Mouse (Mus musculus) liver, embryonic 11.5 days (tissue): ENCODE measurements around the gene Elp5. TPM values are rescaled to one million over a fixed set of nuclear protein-coding genes. Genes with fewer than 3 reads are reported as not detected.

Experiments used
- ATAC-seq: fragments of 200-750 bp; cut with Nextera tagmentation; replicated peaks from 2 replicates; pipeline ENCODE4 v1.8.0; 2017; ENCODE audit warnings: moderate number of reproducible peaks, mild to moderate bottlenecking, moderate TSS enrichment, moderate library complexity; ENCODE audit not compliant: low FRiP score
- DNase-seq: peaks from one replicate; pipeline ENCODE4 v3.0.0-alpha.2; 2017; ENCODE audit warnings: low spot score
- H3K27ac ChIP-seq: fragments of 300-500 bp; sonication (generic); 2 replicates; pipeline ENCODE4 v1.5.1; 2014; ENCODE audit warnings: mild to moderate bottlenecking, low read depth, low read length, control low read depth
- H3K27me3 ChIP-seq: fragments of 300-500 bp; sonication (generic); replicated peaks from 2 replicates; pipeline ENCODE4 v1.6.1; 2014; ENCODE audit warnings: low read length, mixed read lengths; ENCODE audit not compliant: control insufficient read depth, insufficient read depth
- H3K36me3 ChIP-seq: fragments of 300-500 bp; sonication (generic); 2 replicates; pipeline ENCODE4 v1.6.1; 2014; ENCODE audit warnings: mild to moderate bottlenecking, low read length, moderate library complexity, mixed read lengths; ENCODE audit not compliant: control insufficient read depth, insufficient read depth
- H3K4me1 ChIP-seq: fragments of 300-500 bp; sonication (generic); replicated peaks from 2 replicates; pipeline ENCODE4 v1.6.1; 2014; ENCODE audit warnings: low read length, mixed read lengths; ENCODE audit not compliant: control insufficient read depth, insufficient read depth
- H3K4me2 ChIP-seq: fragments of 300-500 bp; sonication (generic); 2 replicates; pipeline ENCODE4 v1.6.1; 2014; ENCODE audit warnings: mild to moderate bottlenecking, control low read depth, moderate library complexity
- H3K4me3 ChIP-seq: fragments of 300-500 bp; sonication (generic); 2 replicates; pipeline ENCODE4 v1.5.1; 2014; ENCODE audit warnings: low read depth, low read length, control low read depth
- H3K9ac ChIP-seq: fragments of 300-500 bp; sonication (generic); 2 replicates; pipeline ENCODE4 v1.6.1; 2014; ENCODE audit warnings: low read depth, low read length, control low read depth
- H3K9me3 ChIP-seq: fragments of 300-500 bp; sonication (generic); 2 replicates; pipeline ENCODE4 v1.6.1; 2016; ENCODE audit warnings: low read length, inconsistent platforms, mixed read lengths; ENCODE audit not compliant: control insufficient read depth
- WGBS: fragments of 180-500 bp; shearing (Covaris S2); extraction: QIAGEN DNeasy Blood & Tissue Kit; methylation state at CpG from one replicate; pipeline ENCODE4 v1.1.7; 2014; 5-methylcytosine and 5-hydroxymethylcytosine counted together
- polyA plus RNA-seq: library from polyadenylated mRNA; unstranded; fragments of >200 nt; fragmentation: Nextera tagmentation; extraction: Ambion mirVana; gene quantifications from 2 replicates; pipeline ENCODE4 v1.2.1, GENCODE M21; 2014

Gene Elp5
- polyA plus RNA-seq, result 131 and 146 TPM in 2 replicates

DNA sequence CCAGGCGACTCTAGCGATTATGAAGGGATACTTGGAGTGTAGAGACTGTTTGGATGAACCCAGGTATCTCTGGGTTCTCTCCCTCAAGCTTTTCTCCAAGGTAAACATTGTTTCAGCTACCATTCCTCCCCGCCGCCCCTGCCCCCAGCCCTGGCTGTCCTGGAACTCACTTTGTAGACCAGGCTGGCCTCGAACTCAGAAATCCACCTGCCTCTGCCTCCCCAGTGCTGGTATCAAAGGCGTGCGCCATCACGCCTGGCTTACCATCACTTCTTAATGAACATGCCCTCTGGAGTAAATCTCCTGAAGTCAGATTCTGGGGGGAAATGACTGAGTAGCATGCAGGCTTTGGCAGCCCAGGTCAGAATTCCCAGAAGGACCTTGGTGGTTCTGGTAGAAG lies at the start of gene Elp5:
TSS of gene Elp5 (minus strand) at position 293 of the 400 bp plus-strand sequence.
- Histone ChIP-seq H3K27ac (peak within 1 kb of the TSS; percentile 99), H3K4me1 (peaks cover 19% of the 10 kb centered on the region), H3K27me3 (no peaks in the 10 kb centered on the region), H3K9ac (peak within 1 kb of the TSS; percentile 92), H3K4me2 (peak within 1 kb of the TSS; percentile 92), H3K9me3 (no peaks in the 10 kb centered on the region), H3K4me3 (peak within 1 kb of the TSS; percentile 94), H3K36me3 (peaks cover 26% of the 10 kb centered on the region)
- 49% methylated on average over 8 of the region's 8 CpGs for WGBS
- DNase-seq (no peak), ATAC-seq (no peak)

DNA sequence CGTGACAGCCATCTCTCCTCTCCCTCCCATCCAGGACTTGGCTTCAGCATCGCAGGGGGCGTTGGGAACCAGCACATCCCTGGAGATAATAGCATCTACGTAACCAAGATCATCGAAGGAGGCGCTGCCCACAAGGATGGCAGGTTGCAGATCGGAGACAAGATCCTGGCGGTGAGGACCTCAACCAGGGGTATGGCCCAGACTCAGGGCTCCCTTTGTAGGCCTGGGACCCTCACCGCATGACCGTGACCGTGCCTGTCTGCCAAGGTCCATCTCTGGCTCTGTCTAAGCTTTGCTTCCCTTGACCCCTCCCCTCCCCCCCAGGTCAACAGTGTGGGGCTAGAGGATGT lies 49.0 kb upstream of the Elp5 start:
- ATAC-seq, result no peak
- Histone ChIP-seq H3K9ac (no peak overlapping the region), H3K9me3 (no peaks in the 10 kb centered on the region), H3K27me3 (no peaks in the 10 kb centered on the region), H3K4me1 (peaks cover 33% of the 10 kb centered on the region), H3K36me3 (peaks cover 14% of the 10 kb centered on the region; the same call in 1 of the 2 replicates), H3K4me2 (no peak overlapping the region), H3K4me3 (no peak overlapping the region), H3K27ac (no peak overlapping the region)
- DNase-seq, result no peak
- 95% methylated on average over 11 of the region's 11 CpGs for WGBS

DNA sequence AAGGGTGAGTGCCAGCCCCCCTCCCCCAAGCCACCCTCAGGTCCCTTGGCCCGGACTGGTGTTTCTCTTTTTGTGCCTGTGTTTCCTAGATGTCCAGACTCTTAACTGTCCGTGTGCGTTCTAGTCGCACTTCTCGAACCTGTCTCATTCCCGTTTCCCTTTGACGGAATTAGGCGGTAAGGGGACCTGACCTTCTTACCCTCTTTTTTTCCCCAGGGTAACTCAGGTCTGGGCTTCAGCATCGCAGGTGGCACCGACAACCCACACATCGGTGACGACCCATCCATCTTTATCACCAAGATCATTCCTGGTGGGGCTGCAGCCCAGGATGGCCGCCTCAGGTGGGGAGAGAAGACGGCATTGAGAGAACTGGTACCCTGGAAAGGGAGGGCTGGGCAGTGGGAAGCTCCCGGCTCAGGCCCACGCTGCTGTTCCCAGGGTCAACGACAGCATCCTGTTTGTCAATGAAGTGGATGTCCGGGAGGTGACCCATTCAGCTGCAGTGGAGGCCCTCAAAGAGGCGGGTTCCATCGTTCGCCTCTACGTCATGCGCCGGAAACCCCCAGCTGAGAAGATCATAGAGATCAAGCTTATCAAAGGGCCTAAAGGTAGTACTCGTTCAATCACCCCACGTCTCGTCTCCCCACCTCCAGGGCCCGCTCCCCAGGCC lies 48.5 kb upstream of the Elp5 start:
- DNase-seq, result no peak
- H3K27me3 ChIP-seq, result no peaks in the 10 kb centered on the region
- no peak overlapping the region for H3K4me2 ChIP-seq
- no peak overlapping the region for H3K27ac ChIP-seq
- ATAC-seq, result no peak
- 95% methylated on average over 28 of the region's 28 CpGs for WGBS
- H3K9me3 ChIP-seq, result no peaks in the 10 kb centered on the region
- H3K4me3 ChIP-seq, result no peak overlapping the region
- H3K9ac ChIP-seq, result no peak overlapping the region
- peaks cover 14% of the 10 kb centered on the region; the same call in 1 of the 2 replicates for H3K36me3 ChIP-seq
- peaks cover 38% of the 10 kb centered on the region for H3K4me1 ChIP-seq

DNA sequence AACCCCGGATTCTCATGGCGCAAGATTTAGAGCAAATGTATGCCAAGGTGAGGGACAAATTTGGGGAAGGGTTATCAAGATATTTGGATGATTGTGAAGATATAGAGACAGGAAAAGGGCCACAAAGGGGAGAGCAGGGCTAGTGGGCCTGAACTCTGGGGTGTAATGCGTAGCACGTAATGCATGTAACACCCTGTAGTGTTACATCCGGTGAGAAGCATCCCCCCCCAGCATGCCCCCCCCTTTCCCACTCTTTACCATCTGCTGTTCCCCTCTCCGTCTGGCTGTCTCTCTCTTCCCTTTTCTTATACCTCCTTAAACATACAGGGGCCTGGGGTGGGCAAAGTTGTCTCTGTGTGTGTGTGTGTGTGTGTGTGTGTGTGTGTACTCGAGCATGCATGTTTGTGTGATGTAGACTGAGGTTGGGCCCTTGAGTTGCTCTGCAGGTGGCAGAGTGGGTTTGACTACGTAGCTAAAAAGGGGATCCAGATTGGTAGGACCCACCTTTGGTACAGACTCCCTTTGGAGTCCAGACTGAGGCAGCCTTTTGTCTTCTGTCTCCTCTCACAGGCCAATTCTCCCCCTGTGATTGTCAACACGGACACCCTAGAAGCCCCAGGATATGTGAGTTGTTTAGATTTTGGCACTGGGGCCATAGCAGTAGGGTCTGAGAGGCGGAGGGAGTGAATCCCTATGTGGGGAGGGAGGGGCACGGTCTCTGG lies 47.7 kb upstream of the Elp5 start:
- Histone ChIP-seq H3K36me3 (peaks cover 14% of the 10 kb centered on the region; the same call in 1 of the 2 replicates), H3K27me3 (no peaks in the 10 kb centered on the region), H3K4me1 (peaks cover 39% of the 10 kb centered on the region), H3K4me2 (peak overlapping the region; percentile 46), H3K4me3 (no peak overlapping the region), H3K9ac (no peak overlapping the region), H3K9me3 (no peaks in the 10 kb centered on the region), H3K27ac (no peak overlapping the region)
- no peak for DNase-seq
- WGBS, result 58% methylated on average over 11 of the region's 11 CpGs
- ATAC-seq, result no peak

DNA sequence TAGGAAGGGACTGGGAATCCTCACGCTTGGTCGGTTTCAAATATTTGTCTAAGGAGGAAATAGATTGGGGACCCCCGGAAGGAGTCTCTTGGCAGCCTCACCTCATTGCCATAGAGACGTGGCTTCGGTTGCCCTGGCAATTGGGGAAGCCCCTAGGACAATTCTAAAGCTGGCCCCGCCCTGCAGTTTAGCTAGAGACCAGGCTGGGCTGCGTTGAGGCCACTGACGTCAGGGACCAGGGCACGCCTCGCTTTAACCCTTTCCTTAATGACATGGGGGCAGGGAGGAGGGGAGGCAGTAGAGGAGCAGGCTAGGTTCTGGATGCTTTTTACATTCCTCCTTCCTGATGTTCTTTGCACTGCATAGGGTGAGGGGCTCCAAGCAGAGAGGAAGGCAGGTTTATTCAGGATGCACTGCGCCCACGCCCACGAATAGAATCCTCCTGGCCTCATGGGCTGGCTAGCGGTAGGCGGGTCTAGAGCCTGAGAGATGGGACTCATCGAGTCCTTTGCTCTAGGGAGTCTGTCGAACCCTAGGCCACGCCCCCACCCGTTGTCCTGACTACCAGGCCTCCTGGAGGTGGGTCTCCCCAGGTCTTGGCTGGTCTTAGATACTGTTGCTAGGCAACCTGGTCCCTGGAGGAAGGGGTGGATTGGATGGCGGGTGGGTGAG lies 46.9 kb upstream of the Elp5 start:
- H3K9ac ChIP-seq, result 0 out of 2 replicates have a peak overlapping the region, but pooled peaks have one; percentile 8
- ATAC-seq (peak; percentile 72), DNase-seq (peak; percentile 77)
- H3K36me3 ChIP-seq, result peaks cover 12% of the 10 kb centered on the region; the same call in 1 of the 2 replicates
- no peaks in the 10 kb centered on the region for H3K9me3 ChIP-seq
- H3K4me3 ChIP-seq, result peak overlapping the region; percentile 14; the same call in 1 of the 2 replicates
- peak overlapping the region; percentile 41 for H3K27ac ChIP-seq
- 4% methylated on average over 20 of the region's 20 CpGs for WGBS
- no peaks in the 10 kb centered on the region for H3K27me3 ChIP-seq
- peaks cover 40% of the 10 kb centered on the region for H3K4me1 ChIP-seq
- H3K4me2 ChIP-seq, result peak overlapping the region; percentile 46

DNA sequence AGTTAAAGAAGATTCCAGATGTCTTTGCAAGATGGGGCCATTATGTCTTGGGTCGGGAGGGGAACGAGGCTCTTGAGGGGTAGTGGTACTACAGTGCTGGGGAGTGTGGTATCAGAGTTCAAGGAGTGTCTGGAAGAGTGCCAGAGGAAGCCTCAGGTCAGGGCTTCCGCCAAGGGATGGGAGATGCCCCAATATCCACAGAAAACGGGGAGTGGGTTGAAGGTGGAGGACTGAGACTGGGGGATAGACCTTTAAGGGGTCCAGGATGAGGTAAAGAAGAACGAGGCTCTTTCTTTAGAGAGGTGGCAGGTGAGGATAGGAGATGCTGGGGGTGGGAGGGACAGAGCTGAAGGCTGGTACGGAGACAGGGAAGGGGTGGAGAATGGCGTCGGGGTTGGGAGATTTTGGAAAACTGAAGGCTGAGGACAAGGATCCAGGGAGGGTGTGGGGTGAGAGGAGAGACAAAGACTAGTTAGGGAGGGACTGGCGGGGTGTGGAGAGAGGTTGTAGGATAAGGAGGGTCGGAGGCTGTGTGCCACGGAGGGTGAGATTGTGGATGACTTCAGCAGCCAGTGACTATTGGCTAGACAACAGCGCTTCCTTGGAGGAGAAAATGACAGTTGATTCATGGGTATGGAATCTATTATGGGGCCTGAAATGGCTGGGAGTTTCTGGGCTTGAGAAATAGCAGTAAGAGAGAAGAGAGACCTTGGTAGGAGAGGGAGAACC lies 46.2 kb upstream of the Elp5 start:
- ATAC-seq (no peak), DNase-seq (no peak)
- WGBS, result 25% methylated on average over 12 of the region's 12 CpGs
- Histone ChIP-seq H3K4me1 (peaks cover 44% of the 10 kb centered on the region), H3K9ac (0 out of 2 replicates have a peak overlapping the region, but pooled peaks have one; percentile 8), H3K36me3 (peaks cover 10% of the 10 kb centered on the region; the same call in 1 of the 2 replicates), H3K9me3 (no peaks in the 10 kb centered on the region), H3K27me3 (no peaks in the 10 kb centered on the region; the same call in 1 of the 2 replicates), H3K4me3 (peak overlapping the region; percentile 14; the same call in 1 of the 2 replicates), H3K27ac (peak overlapping the region; percentile 41), H3K4me2 (peak overlapping the region; percentile 46)

DNA sequence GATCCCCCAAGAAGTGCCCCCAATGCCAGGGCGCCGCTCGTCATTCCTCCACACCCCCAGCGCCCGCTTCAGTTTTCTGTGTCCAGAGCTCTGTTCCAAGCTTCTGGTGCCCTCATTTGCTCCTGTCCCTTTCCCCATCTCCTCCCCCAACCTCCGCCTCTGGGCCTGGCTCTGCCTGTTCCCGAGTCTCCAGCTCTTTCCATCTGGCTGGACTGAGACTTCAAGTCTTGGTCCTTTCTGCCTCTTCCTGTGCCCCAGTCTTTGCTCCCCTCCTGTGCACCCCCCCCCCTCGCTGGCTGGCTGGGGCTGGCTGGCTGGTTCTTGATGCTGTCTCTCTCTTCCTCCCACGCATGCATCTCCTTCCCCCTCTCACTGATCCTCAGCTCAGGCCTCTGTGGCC lies 45.1 kb upstream of the Elp5 start:
- Histone ChIP-seq H3K27ac (no peak overlapping the region), H3K4me3 (peak overlapping the region; percentile 26), H3K27me3 (no peaks in the 10 kb centered on the region; the same call in 1 of the 2 replicates), H3K9ac (no peak overlapping the region), H3K9me3 (no peaks in the 10 kb centered on the region), H3K4me1 (peaks cover 46% of the 10 kb centered on the region), H3K4me2 (peak overlapping the region; percentile 46), H3K36me3 (peaks cover 10% of the 10 kb centered on the region; the same call in 1 of the 2 replicates)
- DNase-seq, result no peak
- no peak for ATAC-seq
- WGBS, result 53% methylated on average over 9 of the region's 9 CpGs

DNA sequence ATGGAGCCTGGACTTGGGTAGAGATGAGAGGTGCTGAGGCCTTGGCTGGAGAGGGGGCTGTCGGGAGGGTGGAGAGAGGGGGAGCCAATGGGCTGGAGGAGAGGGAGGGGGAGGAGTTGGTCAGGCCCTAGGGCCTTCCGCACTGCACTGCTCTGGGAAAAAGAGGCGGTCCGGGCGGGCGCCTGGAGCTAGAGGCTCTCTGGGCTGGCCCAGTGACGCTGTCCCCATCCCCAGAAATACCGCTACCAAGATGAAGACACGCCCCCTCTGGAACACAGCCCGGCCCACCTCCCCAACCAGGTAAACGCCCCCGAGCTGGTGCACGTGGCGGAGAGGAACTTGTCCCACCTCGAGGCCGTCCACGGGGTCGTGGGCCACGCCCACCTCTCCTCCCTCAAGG lies 44.4 kb upstream of the Elp5 start:
- Histone ChIP-seq H3K4me2 (peak overlapping the region; percentile 46), H3K27ac (peak overlapping the region; percentile 28; the same call in 1 of the 2 replicates), H3K36me3 (peaks cover 8% of the 10 kb centered on the region; the same call in 1 of the 2 replicates), H3K9ac (no peak overlapping the region), H3K27me3 (no peaks in the 10 kb centered on the region; the same call in 1 of the 2 replicates), H3K9me3 (no peaks in the 10 kb centered on the region), H3K4me3 (peak overlapping the region; percentile 26), H3K4me1 (peaks cover 51% of the 10 kb centered on the region)
- 11% methylated on average over 19 of the region's 19 CpGs for WGBS
- ATAC-seq, result peak; percentile 51
- no peak for DNase-seq
